Mouse (Mus musculus): ENCODE measurements around the gene Ring1.

- TF ChIP-seq CTCF (IDR thresholded peaks at IDR 0.05; ENCODE audit: low read depth) (no peak), EP300 (IDR thresholded peaks at IDR 0.05; ENCODE audit: low read depth) (no peak)
Measured at GRCm38 (mm10) chr17:34021539-34022413, 2.7 kb downstream of the Ring1 start.

Measured in liver, embryonic 14.5 days (tissue).